Mouse (Mus musculus) E14TG2a.4 (cell line): ENCODE measurements around the gene Fpr2.

Source experiments
- CTCF ChIP-seq: conservative IDR thresholded peaks from 2 replicates; pipeline ENCODE4 v1.5.1; 2014; ENCODE audit warnings: low read length
- NANOG ChIP-seq: IDR thresholded peaks from 2 replicates; pipeline ENCODE4 v1.6.1; 2014; ENCODE audit warnings: borderline replicate concordance, low read length, mixed read lengths
- POU5F1 ChIP-seq: IDR thresholded peaks from 2 replicates; pipeline ENCODE4 v1.6.1; 2014; ENCODE audit warnings: low read length, borderline replicate concordance

- TF ChIP-seq CTCF: no peak
- TF ChIP-seq NANOG: no peak
- TF ChIP-seq POU5F1: no peak
Measured at GRCm38 (mm10) chr17:17862360-17862759, 25.3 kb upstream of the Fpr2 start.
